Mouse (Mus musculus) stomach, embryonic 14.5 days (tissue): Measurements from ENCODE around the gene Rad9b. TPM values are rescaled to one million over a fixed set of nuclear protein-coding genes. Genes with fewer than 3 reads are reported as not detected.

Experiments
- ATAC-seq: fragments of 200-750 bp; cut with Nextera tagmentation; 2 replicates; pipeline ENCODE4 v1.8.0; 2017; ENCODE audit warnings: low read depth, moderate TSS enrichment; ENCODE audit not compliant: insufficient number of reproducible peaks, insufficient read depth, low FRiP score
- H3K27ac ChIP-seq: fragments of 300-500 bp; sonication (generic); 2 replicates; pipeline ENCODE4 v1.5.1; 2014; ENCODE audit warnings: mild to moderate bottlenecking, low read length, moderate library complexity, mixed read lengths
- H3K27me3 ChIP-seq: fragments of 300-500 bp; sonication (generic); 2 replicates; pipeline ENCODE4 v1.6.1; 2014; ENCODE audit warnings: low read length, control low read depth, mixed read lengths; ENCODE audit not compliant: control insufficient read depth, insufficient read depth
- H3K36me3 ChIP-seq: fragments of 300-500 bp; sonication (generic); 2 replicates; pipeline ENCODE4 v1.6.1; 2014; ENCODE audit warnings: mild to moderate bottlenecking, control low read depth, low read length, moderate library complexity, mixed read lengths; ENCODE audit not compliant: control insufficient read depth, insufficient read depth
- H3K4me1 ChIP-seq: fragments of 300-500 bp; sonication (generic); 2 replicates; pipeline ENCODE4 v1.6.1; 2014; ENCODE audit warnings: low read length, control low read depth, mixed read lengths; ENCODE audit not compliant: control insufficient read depth, insufficient read depth
- H3K4me2 ChIP-seq: fragments of 300-500 bp; sonication (generic); replicated peaks from 2 replicates; pipeline ENCODE4 v1.6.1; 2014; ENCODE audit warnings: low read depth, low read length, control low read depth
- H3K4me3 ChIP-seq: fragments of 300-500 bp; sonication (generic); 2 replicates; pipeline ENCODE4 v1.5.1; 2014; ENCODE audit warnings: low read depth, low read length, control low read depth
- H3K9ac ChIP-seq: fragments of 300-500 bp; sonication (generic); replicated peaks from 2 replicates; pipeline ENCODE4 v1.6.1; 2014; ENCODE audit warnings: low read depth, mild to moderate bottlenecking, control low read depth, low read length, moderate library complexity, mixed read lengths
- H3K9me3 ChIP-seq: fragments of 300-500 bp; sonication (generic); 2 replicates; pipeline ENCODE4 v1.6.1; 2016; ENCODE audit warnings: low read depth, low read length, control low read depth; ENCODE audit not compliant: control insufficient read depth
- WGBS: fragments of 180-500 bp; shearing (Covaris S2); extraction: QIAGEN DNeasy Blood & Tissue Kit; methylation state at CpG from one replicate; pipeline ENCODE4 v1.1.7; 2014; 5-methylcytosine and 5-hydroxymethylcytosine counted together
- polyA plus RNA-seq: library from polyadenylated mRNA; unstranded; fragments of >200 nt; fragmentation: Nextera tagmentation; extraction: Ambion mirVana; gene quantifications from 2 replicates; pipeline ENCODE4 v1.2.1, GENCODE M21; 2014

Gene Rad9b
- 13.0 and 15.3 TPM in 2 replicates for polyA plus RNA-seq

DNA sequence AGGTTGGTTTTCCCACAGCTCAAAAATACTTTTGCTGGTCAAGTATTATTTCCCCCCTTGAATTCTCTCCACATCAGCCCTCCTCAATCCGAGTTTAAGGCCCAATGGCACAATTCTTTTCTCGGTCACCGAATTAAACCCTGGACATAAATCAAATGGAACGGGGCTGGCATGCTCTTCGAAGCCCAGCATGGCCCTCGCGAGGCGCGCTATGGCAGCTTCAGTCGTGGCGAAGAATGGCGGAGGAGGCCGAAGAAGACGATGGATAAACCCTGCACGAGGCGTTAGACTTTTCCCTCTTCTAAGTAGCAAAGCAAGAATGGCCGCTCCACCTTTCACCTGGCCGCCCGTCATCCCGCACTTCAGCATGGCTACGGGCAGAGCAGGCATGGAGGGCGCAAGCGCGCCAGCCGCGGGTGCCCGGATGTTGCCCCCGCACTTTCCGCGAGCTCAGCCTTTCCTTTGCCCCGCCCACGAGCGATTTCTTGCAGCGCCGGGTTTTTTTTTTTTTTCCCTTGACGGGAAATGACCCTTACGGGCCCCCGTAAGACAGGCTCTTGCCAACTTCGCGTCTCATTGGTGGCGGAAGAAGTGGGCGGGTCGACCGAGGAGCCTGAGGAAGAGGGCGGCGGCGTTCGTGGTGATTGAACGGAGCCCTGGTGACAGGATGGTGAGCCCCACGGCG lies at the start of gene Rad9b, which contains the start of gene Vps29:
Gene Rad9b, minus strand, starts transcription at position 427 of the 685 bp plus-strand sequence.
Gene Vps29, plus strand, starts transcription at position 563 of the 685 bp plus-strand sequence.
- under 1% methylated on average over 50 of the region's 51 CpGs for WGBS
- Histone ChIP-seq H3K9ac (peak within 1 kb of the TSS; percentile 87), H3K4me2 (peak within 1 kb of the TSS; percentile 72)

DNA sequence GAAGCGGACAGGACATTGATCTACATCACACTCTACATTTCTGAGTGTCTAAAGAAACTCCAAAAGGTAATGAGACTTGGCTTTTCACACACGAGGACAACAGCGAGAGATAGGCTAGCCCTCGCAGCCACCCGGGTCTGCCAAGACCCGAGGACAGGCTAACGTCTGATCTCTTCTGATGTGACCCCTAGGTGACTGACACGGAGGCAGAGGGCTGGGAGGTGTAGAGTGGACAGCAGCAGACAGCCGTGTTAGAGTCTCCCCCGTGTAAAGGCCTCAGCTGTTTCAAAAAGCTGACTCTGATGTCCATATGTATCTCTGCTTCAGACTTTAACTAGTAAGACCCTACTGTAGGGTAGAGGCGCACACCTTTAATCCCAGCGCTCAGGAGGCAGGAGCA lies 49.3 kb upstream of the Rad9b start:
- WGBS: 90% methylated on average over 12 of the region's 12 CpGs
- peaks cover 58% of the 10 kb centered on the region for H3K36me3 ChIP-seq
- no peak for ATAC-seq

More for the DNA sequence above, at the start of gene Rad9b, which contains the start of gene Vps29:
- Histone ChIP-seq H3K27ac (peak within 1 kb of the TSS; percentile 56; the same call in 1 of the 2 replicates), H3K4me1 (0 out of 2 replicates have a peak, but pooled peaks cover 2% of the 10 kb centered on the region), H3K9me3 (no peaks in the 10 kb centered on the region), H3K4me3 (peak within 1 kb of the TSS; percentile 80), H3K36me3 (no peaks in the 10 kb centered on the region), H3K27me3 (no peaks in the 10 kb centered on the region)
- ATAC-seq: peak; percentile 91

GRCm38 (mm10) chr5:122402772-122403171 lies 48.7 kb upstream of the Rad9b start:
- no peak for ATAC-seq
- H3K36me3 ChIP-seq: peaks cover 58% of the 10 kb centered on the region
- 86% methylated on average over 5 of the region's 5 CpGs for WGBS

More for the DNA sequence above, 49.3 kb upstream of the Rad9b start:
- Histone ChIP-seq H3K9me3 (no peaks in the 10 kb centered on the region), H3K27me3 (no peaks in the 10 kb centered on the region), H3K4me3 (no peak overlapping the region), H3K9ac (no peak overlapping the region), H3K4me2 (no peak overlapping the region), H3K4me1 (0 out of 2 replicates have a peak, but pooled peaks cover 4% of the 10 kb centered on the region), H3K27ac (no peak overlapping the region)

DNA sequence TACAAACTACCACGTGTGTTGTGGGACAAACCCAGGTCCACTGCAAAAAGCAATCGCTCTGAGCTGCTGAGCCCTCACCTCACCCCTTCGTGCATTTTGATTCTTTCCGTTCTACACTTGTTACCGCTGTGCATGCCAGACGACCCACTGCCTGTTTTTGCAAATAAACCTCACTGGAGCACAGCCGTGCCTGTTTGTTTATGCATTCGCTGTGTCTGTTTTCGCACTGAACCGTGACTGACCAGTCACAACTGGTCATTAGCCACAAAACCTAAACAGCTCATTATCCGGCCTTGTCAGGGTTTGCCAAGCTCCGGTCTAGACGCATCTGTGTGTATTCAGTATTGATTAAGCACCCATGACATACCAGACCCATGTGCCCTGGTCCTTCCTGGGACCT lies 48.1 kb upstream of the Rad9b start:
- H3K27ac ChIP-seq: no peak overlapping the region
- no peaks in the 10 kb centered on the region for H3K27me3 ChIP-seq
- H3K9me3 ChIP-seq: no peaks in the 10 kb centered on the region
- H3K4me2 ChIP-seq: no peak overlapping the region
- no peak overlapping the region for H3K4me3 ChIP-seq
- H3K4me1 ChIP-seq: 0 out of 2 replicates have a peak, but pooled peaks cover 4% of the 10 kb centered on the region
- no peak overlapping the region for H3K9ac ChIP-seq
- 80% methylated on average over 13 of the region's 13 CpGs for WGBS
- H3K36me3 ChIP-seq: peaks cover 59% of the 10 kb centered on the region
- no peak for ATAC-seq

More at GRCm38 (mm10) chr5:122402772-122403171, 48.7 kb upstream of the Rad9b start:
- Histone ChIP-seq H3K27ac (no peak overlapping the region), H3K9ac (no peak overlapping the region), H3K4me1 (0 out of 2 replicates have a peak, but pooled peaks cover 4% of the 10 kb centered on the region), H3K27me3 (no peaks in the 10 kb centered on the region), H3K9me3 (no peaks in the 10 kb centered on the region), H3K4me2 (no peak overlapping the region), H3K4me3 (no peak overlapping the region)

DNA sequence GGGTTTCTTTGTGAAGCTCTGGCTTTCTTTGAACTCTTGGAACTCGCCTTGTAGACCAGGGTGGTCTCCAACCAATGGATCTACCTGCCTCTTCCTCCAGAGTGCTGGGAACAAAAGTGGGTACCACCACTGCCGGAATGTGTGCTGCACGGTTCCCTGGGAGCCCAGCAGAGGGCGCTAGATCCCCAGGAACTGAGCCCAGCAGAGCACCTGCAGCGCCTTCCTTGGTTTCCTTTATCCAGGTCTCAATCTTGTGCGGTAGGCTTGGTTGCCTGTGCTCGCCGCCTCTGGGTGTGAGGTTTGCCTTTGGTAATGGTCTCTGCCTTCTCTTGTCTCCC lies 47.2 kb upstream of the Rad9b start:
- ATAC-seq: peak; percentile 73; the same call in 1 of the 2 replicates
- Histone ChIP-seq H3K4me3 (no peak overlapping the region), H3K27ac (no peak overlapping the region), H3K36me3 (peaks cover 58% of the 10 kb centered on the region), H3K4me1 (0 out of 2 replicates have a peak, but pooled peaks cover 4% of the 10 kb centered on the region), H3K27me3 (no peaks in the 10 kb centered on the region), H3K4me2 (no peak overlapping the region), H3K9ac (no peak overlapping the region), H3K9me3 (no peaks in the 10 kb centered on the region)
- 23% methylated on average over 8 of the region's 8 CpGs for WGBS

DNA sequence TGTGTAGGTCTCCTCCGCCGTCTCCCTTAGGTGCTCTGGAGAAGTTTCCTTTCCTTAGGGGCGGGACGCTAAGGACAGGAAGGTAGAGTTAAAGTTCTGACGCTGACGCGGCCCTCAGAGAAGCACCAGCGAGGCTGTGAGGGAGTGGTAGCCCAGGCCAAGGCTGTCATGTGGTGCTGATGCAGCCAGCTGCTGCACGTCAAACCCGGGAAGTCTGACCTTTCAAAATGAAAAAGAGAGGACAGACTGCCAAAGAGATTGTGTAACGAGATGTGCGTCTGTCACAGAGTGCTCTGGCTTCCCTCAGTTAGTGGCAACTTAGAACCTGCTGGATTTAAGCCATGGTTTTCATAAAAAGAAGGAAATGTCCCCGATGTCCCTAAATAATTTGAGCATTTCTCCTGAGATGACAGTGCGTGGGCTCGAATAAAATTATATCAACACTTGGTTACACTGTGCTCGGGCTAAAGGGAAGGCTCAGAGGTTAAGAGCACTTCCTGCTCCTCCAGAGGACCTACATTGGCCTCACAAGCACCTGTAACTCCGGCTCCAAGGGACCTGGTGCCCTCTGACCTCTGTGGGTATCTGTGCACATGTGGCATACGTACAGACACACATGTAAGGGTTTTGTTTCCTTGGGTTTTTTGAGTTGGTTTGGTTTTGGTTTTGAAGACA lies 46.7 kb upstream of the Rad9b start:
- H3K4me1 ChIP-seq: 0 out of 2 replicates have a peak, but pooled peaks cover 4% of the 10 kb centered on the region
- H3K27ac ChIP-seq: peak overlapping the region; percentile 30; the same call in 1 of the 2 replicates
- no peaks in the 10 kb centered on the region for H3K9me3 ChIP-seq
- peak; percentile 59; the same call in 1 of the 2 replicates for ATAC-seq
- no peak overlapping the region for H3K9ac ChIP-seq
- H3K4me3 ChIP-seq: no peak overlapping the region
- H3K36me3 ChIP-seq: peaks cover 53% of the 10 kb centered on the region
- no peak overlapping the region for H3K4me2 ChIP-seq
- H3K27me3 ChIP-seq: no peaks in the 10 kb centered on the region
- 46% methylated on average over 18 of the region's 18 CpGs for WGBS

DNA sequence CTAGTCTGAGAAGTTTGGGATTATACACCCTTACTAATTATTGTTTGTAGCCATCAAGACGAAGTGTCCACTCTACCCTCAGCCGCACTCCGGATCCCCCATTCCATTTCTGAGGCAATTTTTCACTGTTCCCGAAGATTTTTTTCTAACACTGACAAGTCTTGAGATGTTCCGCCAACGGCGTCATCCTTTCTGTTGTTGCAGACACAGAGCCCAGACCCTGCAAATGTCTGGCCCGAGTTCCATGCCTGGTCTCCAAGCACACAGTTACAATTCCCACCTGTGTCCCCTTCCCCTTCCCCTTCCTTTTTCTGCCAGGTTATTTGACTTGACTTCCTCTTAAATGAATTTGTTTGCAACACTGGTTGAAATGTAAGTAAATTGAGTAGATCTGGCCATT lies 45.8 kb upstream of the Rad9b start:
- Histone ChIP-seq H3K27ac (peak overlapping the region; percentile 30; the same call in 1 of the 2 replicates), H3K4me1 (0 out of 2 replicates have a peak, but pooled peaks cover 4% of the 10 kb centered on the region), H3K4me3 (no peak overlapping the region), H3K36me3 (peaks cover 44% of the 10 kb centered on the region), H3K9ac (no peak overlapping the region), H3K9me3 (no peaks in the 10 kb centered on the region), H3K27me3 (no peaks in the 10 kb centered on the region), H3K4me2 (no peak overlapping the region)
- ATAC-seq: no peak
- 69% methylated on average over 8 of the region's 8 CpGs for WGBS

DNA sequence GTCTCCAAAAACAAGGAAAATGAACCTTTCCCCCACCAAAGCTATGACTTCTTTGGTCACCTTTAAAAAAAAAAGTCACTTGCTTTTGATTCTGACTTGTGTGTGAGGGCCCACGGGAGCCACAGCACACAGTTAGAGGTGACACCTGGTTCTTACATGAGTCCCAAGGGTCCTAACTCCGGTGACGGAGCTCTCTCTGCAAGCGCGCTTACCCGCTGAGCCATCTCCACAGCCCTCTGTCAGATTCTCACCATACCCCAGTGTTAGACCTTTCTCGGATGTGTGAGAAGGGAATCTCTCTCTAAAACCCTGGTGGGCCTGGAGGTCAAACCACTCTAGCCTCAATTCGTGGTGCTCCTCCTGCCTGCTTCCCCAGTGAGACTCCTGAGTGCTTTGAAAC lies 43.5 kb upstream of the Rad9b start:
- no peaks in the 10 kb centered on the region for H3K27me3 ChIP-seq
- no peak overlapping the region for H3K27ac ChIP-seq
- no peak overlapping the region for H3K4me2 ChIP-seq
- no peak overlapping the region for H3K9ac ChIP-seq
- WGBS: 89% methylated on average over 8 of the region's 8 CpGs
- H3K4me3 ChIP-seq: no peak overlapping the region
- no peaks in the 10 kb centered on the region for H3K9me3 ChIP-seq
- peaks cover 21% of the 10 kb centered on the region for H3K36me3 ChIP-seq
- ATAC-seq: no peak
- H3K4me1 ChIP-seq: peaks cover 9% of the 10 kb centered on the region; the same call in 1 of the 2 replicates
